Mouse (Mus musculus): Measurements from ENCODE around the gene Bag5. TPM values are rescaled to one million over a fixed set of nuclear protein-coding genes. Genes with fewer than 3 reads are reported as not detected.
A peak's percentile ranks its signal among the peaks of the same experiment; 100 is the strongest.

The Bag5 gene
- polyA plus RNA-seq, 1 experiment: 20.6 TPM

DNA sequence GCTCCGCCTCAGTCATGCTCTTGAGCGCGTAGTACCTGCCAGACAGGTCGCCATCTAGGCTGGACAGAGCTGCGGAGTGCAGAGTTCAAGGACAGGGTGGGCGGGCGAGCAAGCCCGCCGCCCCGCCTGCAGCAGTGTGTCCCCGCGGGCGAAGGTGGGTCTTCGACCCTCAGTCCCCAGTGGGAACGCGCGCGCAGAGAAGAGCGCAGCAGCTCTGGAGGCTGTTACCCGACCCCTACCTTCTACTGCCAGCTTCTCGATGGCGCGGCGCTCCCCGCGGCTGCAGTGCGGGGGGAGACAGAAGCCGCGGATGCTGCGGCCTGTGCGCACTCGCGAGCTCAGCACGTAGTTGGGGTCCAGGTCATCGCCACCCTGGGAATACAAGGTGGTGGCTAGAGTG is 42.1 kb downstream of the Bag5 start:
- H3ac ChIP-seq (ENCODE audit: control insufficient read depth, insufficient read length, low read depth): no peak overlapping the region
- no peaks in the 10 kb centered on the region for H3K27me3 ChIP-seq (ENCODE audit: control insufficient read depth, insufficient read depth, insufficient read length)
- TF ChIP-seq MYOG (IDR thresholded peaks at IDR 0.05; ENCODE audit: control insufficient read depth, extremely low read depth, insufficient read length) (no peak), CTCF (IDR thresholded peaks at IDR 0.05; ENCODE audit: control insufficient read depth, insufficient read depth, insufficient read length) (no peak), USF1 (IDR thresholded peaks at IDR 0.05; ENCODE audit: low read depth) (no peak), MYOD1 (IDR thresholded peaks at IDR 0.05; ENCODE audit: control insufficient read depth, insufficient read length, low read depth) (no peak), MAX (IDR thresholded peaks at IDR 0.05) (no peak), FOSL1 (IDR thresholded peaks at IDR 0.05; ENCODE audit: insufficient read depth, low read length, poor library complexity, severe bottlenecking) (no peak), CEBPB (IDR thresholded peaks at IDR 0.05; ENCODE audit: low read depth) (no peak)
- H3K79me2 ChIP-seq (ENCODE audit: control insufficient read depth, insufficient read depth): no peaks in the 10 kb centered on the region
- no peaks in the 10 kb centered on the region for H3K79me3 ChIP-seq (ENCODE audit: low read depth)
- H3K36me3 ChIP-seq (ENCODE audit: control insufficient read depth, insufficient read depth): no peaks in the 10 kb centered on the region
- no peak overlapping the region for H3K4me3 ChIP-seq (ENCODE audit: insufficient read depth, poor library complexity, severe bottlenecking)

DNA sequence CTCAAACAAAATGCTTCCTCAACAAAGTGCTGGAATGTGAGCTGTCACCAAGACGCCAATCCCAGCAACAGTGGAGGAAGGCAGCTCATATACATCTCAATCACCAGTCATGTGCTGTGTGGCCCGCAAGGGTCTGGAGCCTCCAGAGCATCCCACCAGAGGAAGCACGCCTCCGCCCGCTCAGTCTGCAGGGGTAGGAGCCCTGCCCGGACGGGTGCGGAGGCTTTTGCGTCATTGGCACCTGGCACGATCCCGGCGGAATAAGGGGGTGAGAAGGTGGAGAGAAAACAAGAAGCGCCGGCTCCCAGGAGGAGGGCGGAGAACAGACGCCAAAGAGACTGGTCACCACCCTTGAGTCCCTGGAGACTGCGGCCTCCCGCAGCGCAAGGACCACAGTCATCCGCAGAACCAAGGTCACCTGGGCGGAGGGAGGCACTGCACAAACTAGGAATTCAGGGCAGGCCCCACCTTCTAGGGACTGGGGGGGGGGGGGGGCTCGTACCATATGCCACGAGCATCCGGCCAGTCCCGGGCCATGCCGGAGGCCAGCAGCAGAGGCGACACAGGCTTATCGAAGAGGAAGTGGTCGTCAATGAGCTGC is 42.6 kb downstream of the Bag5 start:
- Histone ChIP-seq H3K4me3 (ENCODE audit: insufficient read depth, poor library complexity, severe bottlenecking) (no peak overlapping the region), H3K27me3 (ENCODE audit: control insufficient read depth, insufficient read depth, insufficient read length) (no peaks in the 10 kb centered on the region)
- no peak for TF ChIP-seq CEBPB (IDR thresholded peaks at IDR 0.05; ENCODE audit: low read depth)

DNA sequence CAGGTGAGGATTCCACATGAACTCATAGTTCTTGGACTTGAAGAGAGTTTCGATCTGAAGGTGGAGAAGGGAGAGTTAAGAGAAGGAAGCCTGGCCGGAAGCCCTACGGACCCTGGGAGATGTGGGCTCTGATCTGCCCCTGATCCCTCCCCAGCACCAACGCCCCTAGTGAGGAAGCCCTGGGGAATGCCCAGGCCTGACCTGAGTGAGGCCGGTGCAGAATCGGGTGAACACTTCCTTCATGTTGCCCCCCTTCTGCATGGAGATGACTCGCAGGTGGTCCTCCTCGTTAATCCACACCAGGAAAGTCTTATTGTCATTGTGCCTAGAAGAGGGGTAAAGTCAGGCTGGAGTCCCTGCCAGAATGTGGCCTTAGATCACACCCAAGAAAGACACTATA is 43.1 kb downstream of the Bag5 start:
- Histone ChIP-seq H3K79me2 (ENCODE audit: control insufficient read depth, insufficient read depth) (no peaks in the 10 kb centered on the region), H3K4me3 (ENCODE audit: insufficient read depth, poor library complexity, severe bottlenecking) (no peak overlapping the region), H3K36me3 (ENCODE audit: control insufficient read depth, insufficient read depth) (no peaks in the 10 kb centered on the region), H3K27me3 (ENCODE audit: control insufficient read depth, insufficient read depth, insufficient read length) (no peaks in the 10 kb centered on the region), H3K79me3 (ENCODE audit: low read depth) (no peaks in the 10 kb centered on the region), H3ac (ENCODE audit: control insufficient read depth, insufficient read length, low read depth) (no peak overlapping the region)
- TF ChIP-seq USF1 (IDR thresholded peaks at IDR 0.05; ENCODE audit: low read depth): no peak
- TF ChIP-seq MYOD1 (IDR thresholded peaks at IDR 0.05; ENCODE audit: control insufficient read depth, insufficient read length, low read depth): no peak
- TF ChIP-seq MAX (IDR thresholded peaks at IDR 0.05): no peak
- no peak for TF ChIP-seq MYOG (IDR thresholded peaks at IDR 0.05; ENCODE audit: control insufficient read depth, extremely low read depth, insufficient read length)
- no peak for TF ChIP-seq CEBPB (IDR thresholded peaks at IDR 0.05; ENCODE audit: low read depth)
- no peak for TF ChIP-seq FOSL1 (IDR thresholded peaks at IDR 0.05; ENCODE audit: insufficient read depth, low read length, poor library complexity, severe bottlenecking)
- TF ChIP-seq CTCF (IDR thresholded peaks at IDR 0.05; ENCODE audit: control insufficient read depth, insufficient read depth, insufficient read length): no peak

More for the DNA sequence above, 42.6 kb downstream of the Bag5 start:
- no peaks in the 10 kb centered on the region for H3K79me3 ChIP-seq (ENCODE audit: low read depth)
- H3ac ChIP-seq (ENCODE audit: control insufficient read depth, insufficient read length, low read depth): no peak overlapping the region
- H3K36me3 ChIP-seq (ENCODE audit: control insufficient read depth, insufficient read depth): no peaks in the 10 kb centered on the region
- H3K79me2 ChIP-seq (ENCODE audit: control insufficient read depth, insufficient read depth): no peaks in the 10 kb centered on the region

DNA sequence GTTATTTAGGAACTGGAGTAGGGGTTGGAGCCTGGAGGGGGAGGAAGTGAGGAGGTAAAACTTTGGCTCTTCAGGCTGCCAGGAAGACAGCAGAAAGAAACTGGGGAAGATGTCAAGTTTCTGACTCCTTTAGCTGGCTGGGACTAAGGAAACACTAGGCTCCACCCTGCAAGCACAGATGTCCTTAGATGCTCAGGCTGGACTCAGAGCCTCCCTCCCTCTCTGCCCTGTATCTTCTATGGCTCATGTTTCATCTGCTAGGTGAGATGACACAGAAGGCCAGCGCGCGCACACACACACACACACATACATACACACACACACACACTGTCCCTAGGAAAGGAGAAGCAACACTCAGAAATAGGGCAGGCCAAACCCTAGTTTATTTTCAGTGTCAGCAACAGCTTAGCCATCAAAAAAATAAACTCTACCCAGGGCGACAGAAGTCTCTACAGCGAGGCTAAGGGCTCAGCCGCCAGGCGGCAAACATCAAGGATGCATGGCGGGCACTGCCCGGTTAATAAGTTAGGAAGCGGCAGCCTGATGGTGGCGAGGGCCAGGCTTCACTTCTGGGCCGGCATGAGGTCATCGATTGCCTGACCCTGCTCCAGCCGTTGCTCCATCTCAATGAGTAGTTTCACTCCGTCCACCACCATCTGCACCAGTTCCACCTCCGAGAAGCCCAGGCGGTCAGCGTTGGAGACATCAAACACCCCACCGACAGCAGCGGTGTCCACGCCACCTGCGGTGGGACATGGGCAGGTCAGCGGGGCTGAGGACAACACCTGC is 43.9 kb downstream of the Bag5 start:
- H3K79me2 ChIP-seq (ENCODE audit: control insufficient read depth, insufficient read depth): no peaks in the 10 kb centered on the region
- H3K79me3 ChIP-seq (ENCODE audit: low read depth): no peaks in the 10 kb centered on the region
- TF ChIP-seq MYOD1 (IDR thresholded peaks at IDR 0.05; ENCODE audit: control insufficient read depth, insufficient read length, low read depth): no peak
- no peak overlapping the region for H3K4me3 ChIP-seq (ENCODE audit: insufficient read depth, poor library complexity, severe bottlenecking)
- H3ac ChIP-seq (ENCODE audit: control insufficient read depth, insufficient read length, low read depth): no peak overlapping the region
- no peaks in the 10 kb centered on the region for H3K36me3 ChIP-seq (ENCODE audit: control insufficient read depth, insufficient read depth)
- H3K27me3 ChIP-seq (ENCODE audit: control insufficient read depth, insufficient read depth, insufficient read length): no peaks in the 10 kb centered on the region

DNA sequence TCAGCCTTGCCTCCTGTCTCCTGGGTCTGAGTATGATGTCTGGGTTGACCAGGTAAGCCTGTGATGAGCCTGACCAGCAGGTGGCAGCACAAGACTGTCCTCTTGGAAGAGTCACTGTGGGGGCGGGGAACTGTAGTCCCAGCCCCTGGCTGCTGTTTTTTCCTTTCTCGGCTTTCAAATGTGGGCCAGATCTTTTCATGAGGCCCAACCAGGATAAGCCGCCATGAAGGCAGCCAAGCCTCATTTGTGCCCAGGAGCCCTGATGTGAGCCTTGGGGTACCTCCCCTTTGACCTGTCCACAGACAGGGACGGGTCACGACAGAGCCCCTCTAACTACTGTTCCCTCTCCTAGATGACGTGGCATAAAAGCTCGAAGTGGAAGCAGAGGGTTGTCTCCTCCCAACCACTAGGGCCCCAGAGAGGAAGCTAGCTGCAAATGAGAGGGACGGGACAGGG is 44.6 kb downstream of the Bag5 start:
- TF ChIP-seq MYOD1 (IDR thresholded peaks at IDR 0.05; ENCODE audit: control insufficient read depth, insufficient read length, low read depth) (no peak), MAX (IDR thresholded peaks at IDR 0.05) (no peak), FOSL1 (IDR thresholded peaks at IDR 0.05; ENCODE audit: insufficient read depth, low read length, poor library complexity, severe bottlenecking) (no peak), USF1 (IDR thresholded peaks at IDR 0.05; ENCODE audit: low read depth) (no peak), CTCF (IDR thresholded peaks at IDR 0.05; ENCODE audit: control insufficient read depth, insufficient read depth, insufficient read length) (peak; percentile 83), MYOG (IDR thresholded peaks at IDR 0.05; ENCODE audit: control insufficient read depth, extremely low read depth, insufficient read length) (no peak), CEBPB (IDR thresholded peaks at IDR 0.05; ENCODE audit: low read depth) (no peak)
- Histone ChIP-seq H3K27me3 (ENCODE audit: control insufficient read depth, insufficient read depth, insufficient read length) (no peaks in the 10 kb centered on the region), H3K4me3 (ENCODE audit: insufficient read depth, poor library complexity, severe bottlenecking) (no peak overlapping the region)

DNA sequence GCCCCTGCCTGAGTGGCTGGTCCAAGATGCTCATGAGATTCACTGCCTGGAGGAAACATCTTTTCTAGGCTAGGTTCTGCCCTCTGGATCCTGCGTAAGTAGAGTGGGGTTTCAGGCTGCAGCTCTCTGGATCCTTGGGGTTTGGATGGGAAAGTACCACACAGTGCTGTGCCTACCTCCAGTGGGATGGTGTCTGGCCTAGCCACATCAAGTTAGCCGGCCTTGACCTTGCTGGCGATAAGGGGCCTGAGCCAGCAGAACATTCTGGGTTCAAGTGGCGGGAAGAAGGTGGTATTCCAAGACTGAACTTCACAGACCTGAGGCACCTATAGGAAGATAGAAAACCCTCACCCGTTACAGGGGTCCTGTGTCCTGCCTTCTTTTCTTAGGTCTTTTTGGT is 45.6 kb downstream of the Bag5 start:
- TF ChIP-seq MAX (IDR thresholded peaks at IDR 0.05) (no peak), CEBPB (IDR thresholded peaks at IDR 0.05; ENCODE audit: low read depth) (no peak), MYOG (IDR thresholded peaks at IDR 0.05; ENCODE audit: control insufficient read depth, extremely low read depth, insufficient read length) (no peak), CTCF (IDR thresholded peaks at IDR 0.05; ENCODE audit: control insufficient read depth, insufficient read depth, insufficient read length) (no peak), FOSL1 (IDR thresholded peaks at IDR 0.05; ENCODE audit: insufficient read depth, low read length, poor library complexity, severe bottlenecking) (no peak), USF1 (IDR thresholded peaks at IDR 0.05; ENCODE audit: low read depth) (no peak), MYOD1 (IDR thresholded peaks at IDR 0.05; ENCODE audit: control insufficient read depth, insufficient read length, low read depth) (no peak)
- Histone ChIP-seq H3K27me3 (ENCODE audit: control insufficient read depth, insufficient read depth, insufficient read length) (no peaks in the 10 kb centered on the region), H3ac (ENCODE audit: control insufficient read depth, insufficient read length, low read depth) (no peak overlapping the region), H3K4me3 (ENCODE audit: insufficient read depth, poor library complexity, severe bottlenecking) (no peak overlapping the region), H3K36me3 (ENCODE audit: control insufficient read depth, insufficient read depth) (no peaks in the 10 kb centered on the region), H3K79me2 (ENCODE audit: control insufficient read depth, insufficient read depth) (no peaks in the 10 kb centered on the region), H3K79me3 (ENCODE audit: low read depth) (no peaks in the 10 kb centered on the region)

More for the DNA sequence above, 44.6 kb downstream of the Bag5 start:
- H3K79me2 ChIP-seq (ENCODE audit: control insufficient read depth, insufficient read depth): no peaks in the 10 kb centered on the region
- no peaks in the 10 kb centered on the region for H3K79me3 ChIP-seq (ENCODE audit: low read depth)
- H3K36me3 ChIP-seq (ENCODE audit: control insufficient read depth, insufficient read depth): no peaks in the 10 kb centered on the region
- peak overlapping the region; percentile 42 for H3ac ChIP-seq (ENCODE audit: control insufficient read depth, insufficient read length, low read depth)

Measured in C2C12 (cell line).